Mouse (Mus musculus) spleen, adult 2 months (tissue): ENCODE data around the gene Gm49396.

Experiments
- CTCF ChIP-seq: fragments of 200-500 bp; IDR thresholded peaks from 2 replicates; pipeline ENCODE4 v1.5.1; 2011; ENCODE audit warnings: mild to moderate bottlenecking, inconsistent platforms; ENCODE audit not compliant: insufficient read depth, insufficient read length, insufficient replicate concordance; ENCODE audit errors: extremely low read depth
- POLR2A ChIP-seq: fragments of 200-500 bp; IDR thresholded peaks from 2 replicates; pipeline ENCODE4 v1.6.1; 2011; ENCODE audit warnings: low read depth, low read length, inconsistent platforms

- TF ChIP-seq POLR2A: no peak
- TF ChIP-seq CTCF: no peak
These were observed 28.2 kb upstream of the Gm49396 start, which contains the start of gene Arhgap33 for GRCm38 (mm10) chr7:30534633-30535577.
